Mouse (Mus musculus) frontal cortex, adult (tissue): Measurements from ENCODE around the gene Kcnk4.
A peak's percentile ranks its signal among the peaks of the same experiment; 100 is the strongest.

ENCODE experiments used
- ATAC-seq: cut with Nextera tagmentation; 2 replicates; pipeline ENCODE4 v1.9.2; 2017; ENCODE audit warnings: mild to moderate bottlenecking, moderate library complexity, mixed read lengths; ENCODE audit not compliant: low TSS enrichment

The Kcnk4 gene

DNA sequence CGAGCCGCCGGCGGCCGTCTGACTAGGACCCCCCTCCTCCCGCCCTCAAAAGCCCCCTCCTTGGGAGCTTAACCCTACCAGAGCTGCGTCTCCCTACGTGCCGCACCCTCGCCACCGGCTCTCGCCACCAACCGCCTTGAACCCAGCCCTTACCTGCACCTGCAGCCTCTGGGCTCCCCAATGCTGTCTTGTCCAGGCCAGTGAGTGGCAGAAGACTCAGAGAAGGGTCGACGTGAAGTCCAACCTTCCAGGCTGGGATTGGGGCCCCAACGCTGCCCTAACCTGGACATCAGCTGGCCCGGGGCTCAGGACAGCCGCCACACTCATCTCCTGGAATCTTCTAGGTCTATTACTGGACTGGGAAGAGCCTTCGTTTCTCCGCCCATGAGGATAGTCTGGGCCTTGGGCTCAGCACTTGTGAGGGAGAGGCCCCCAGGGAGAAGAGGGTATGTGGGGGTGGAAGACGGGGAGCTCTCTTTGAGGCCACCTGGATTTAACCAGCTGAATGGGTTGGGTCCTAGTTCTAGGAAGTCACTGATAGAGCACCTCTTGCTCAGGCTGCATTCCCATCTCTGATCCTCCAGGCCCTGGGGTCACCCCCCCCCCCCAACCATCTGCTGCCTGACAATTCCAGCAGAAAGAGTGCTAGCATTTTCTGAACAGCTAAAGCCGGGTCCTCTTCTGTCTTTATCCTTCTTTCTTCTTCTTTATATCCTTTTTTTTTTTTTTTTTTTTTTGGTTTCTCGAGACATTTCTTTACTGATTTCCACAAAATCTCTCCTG, at the start of gene Kcnk4:
Gene Kcnk4 (minus strand): TSS at position 321 of the 783 bp plus-strand sequence.
- ATAC-seq = 0 out of 2 replicates have a peak, but pooled peaks have one; percentile 3

DNA sequence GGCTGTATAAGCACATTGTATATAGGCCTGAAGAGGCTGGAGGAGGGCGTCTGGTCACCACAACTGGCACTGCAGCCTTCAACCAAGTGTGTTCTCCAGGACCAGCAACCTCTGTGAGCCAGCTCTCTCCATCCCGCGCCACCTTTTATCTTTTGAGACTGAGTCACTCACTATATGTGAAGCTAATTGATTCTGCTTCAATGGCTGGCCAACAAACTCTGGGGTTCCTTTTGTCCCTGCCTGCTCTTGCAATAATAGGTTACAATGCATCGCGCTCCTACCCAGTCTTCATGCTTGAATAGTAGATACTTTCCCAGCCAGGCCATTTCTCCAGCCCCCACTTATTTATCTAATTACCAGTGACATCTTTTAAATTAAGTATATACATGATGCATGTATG, 49.3 kb upstream of the Kcnk4 start:
- ATAC-seq = no peak

DNA sequence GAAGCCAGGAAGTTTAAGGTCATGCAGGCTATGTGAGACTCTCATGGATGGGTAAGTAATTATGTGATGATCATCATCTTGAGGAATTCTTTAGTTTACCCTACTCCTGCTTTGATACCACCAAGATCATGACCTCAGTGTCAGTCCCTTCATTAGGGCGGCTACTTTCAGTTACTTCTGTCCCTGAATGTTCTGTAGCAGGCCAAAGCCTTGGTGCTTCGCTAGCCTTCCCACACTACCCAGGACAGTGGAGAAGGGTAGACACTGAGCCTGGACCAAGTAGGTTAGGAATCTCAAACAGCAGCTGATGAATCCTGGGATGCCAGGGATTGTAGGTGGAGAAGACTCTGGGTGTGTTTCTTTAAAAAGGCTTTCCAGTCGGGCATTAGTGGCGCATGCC, 47.1 kb upstream of the Kcnk4 start:
- ATAC-seq = no peak

DNA sequence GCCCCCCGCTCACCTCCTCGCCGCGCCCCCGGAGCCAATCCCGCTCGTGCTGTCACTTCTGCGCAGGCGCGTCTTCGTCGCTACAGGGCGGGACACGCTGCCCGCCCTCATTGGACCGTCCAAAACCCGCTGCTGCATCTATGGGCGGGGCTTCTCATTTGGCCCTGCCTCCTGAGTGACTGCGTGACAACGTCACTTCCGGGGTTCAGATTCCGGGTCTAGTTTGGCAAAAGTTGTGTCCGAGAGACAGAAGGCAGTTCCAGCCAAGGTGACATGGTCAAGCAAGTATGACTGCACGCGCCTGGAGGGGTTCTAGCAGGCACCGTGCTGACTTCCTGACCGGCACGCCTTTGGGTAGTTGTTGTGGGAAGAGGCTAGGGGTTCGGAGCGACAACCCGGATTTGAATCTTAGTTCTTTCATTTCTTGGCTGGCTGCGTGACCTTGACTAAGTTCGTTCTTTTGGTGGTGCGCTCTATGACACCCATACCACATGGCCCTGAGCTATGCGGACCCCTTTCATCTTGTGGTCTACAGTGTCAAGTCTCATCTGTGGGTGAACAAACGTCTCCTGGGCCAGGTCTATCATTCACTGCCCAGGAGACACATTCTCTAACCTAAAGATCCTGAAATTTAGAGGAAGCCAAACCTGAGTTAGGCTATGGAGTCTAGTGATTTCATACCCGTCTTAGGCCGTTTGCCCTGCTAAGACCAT, 46.2 kb upstream of the Kcnk4 start, which contains the start of gene Fkbp2:
Gene Fkbp2 (minus strand): TSS at position 121 of the 713 bp plus-strand sequence.
- peak; percentile 63 for ATAC-seq

DNA sequence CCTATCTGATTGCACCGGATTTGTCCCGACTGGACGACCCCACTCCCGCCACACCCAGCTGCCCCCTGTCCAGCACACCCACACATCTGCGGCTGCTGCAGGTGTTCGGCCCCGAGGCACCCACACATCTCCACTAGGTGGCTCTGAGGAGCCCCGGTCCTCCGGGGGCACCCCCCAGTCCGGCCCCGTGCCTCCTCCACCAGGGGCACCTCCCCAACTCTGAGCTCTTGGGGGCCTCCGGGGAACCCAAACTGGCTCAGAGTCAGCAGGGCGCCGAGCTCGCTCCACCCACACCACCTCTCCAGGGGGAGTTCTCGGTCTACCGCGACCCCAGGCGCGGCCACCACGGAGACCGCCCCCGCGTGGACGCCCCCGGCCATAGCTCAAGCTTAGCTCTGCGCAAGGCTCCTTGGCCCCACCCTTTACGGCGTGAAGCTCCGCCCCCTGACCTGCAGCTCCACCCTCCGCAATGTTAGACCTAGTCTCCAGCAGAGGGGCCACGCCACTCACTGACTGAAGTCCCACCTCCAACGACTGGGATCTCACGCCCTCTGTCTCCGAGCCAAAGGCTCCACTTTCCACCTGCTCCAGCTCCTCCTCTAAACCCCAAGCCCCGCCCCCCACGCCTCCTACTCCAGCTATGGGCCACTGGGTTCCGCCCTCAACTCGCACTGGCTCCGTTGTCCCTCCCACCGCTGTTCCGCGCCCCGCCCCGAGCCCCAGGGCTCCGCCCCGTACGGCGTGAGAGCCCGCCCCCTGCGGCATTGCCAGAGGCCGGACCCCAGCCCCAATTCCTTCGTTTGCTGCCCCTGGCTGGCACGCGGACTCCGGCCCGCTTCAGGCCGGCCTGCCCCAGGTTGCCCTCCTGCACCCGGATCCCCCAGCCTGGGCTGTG, 45.4 kb upstream of the Kcnk4 start:
- ATAC-seq = peak; percentile 79

DNA sequence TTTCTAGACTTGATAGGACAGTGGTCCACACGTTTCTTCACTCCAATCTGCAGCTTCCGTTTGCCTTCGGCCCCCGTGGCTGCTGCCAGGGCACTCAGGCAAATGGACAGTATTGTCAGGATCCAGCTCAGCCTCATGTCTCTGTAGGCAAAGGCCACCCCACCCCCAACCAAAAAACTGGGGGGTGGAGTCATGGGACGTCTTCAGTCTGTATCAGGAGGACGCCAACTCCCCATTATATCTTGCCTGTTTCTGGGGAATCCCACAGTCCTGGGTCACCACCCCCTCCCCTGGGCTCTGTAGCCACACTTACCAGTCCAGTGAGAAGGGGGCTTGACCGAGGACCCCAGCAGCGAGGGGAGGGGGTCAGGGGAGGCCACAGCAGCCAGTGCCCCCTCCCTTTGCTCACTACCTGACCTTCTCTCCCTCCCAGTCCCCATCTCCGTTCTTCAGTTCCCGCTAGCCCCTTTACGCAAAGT, 44.7 kb upstream of the Kcnk4 start:
- no peak for ATAC-seq

DNA sequence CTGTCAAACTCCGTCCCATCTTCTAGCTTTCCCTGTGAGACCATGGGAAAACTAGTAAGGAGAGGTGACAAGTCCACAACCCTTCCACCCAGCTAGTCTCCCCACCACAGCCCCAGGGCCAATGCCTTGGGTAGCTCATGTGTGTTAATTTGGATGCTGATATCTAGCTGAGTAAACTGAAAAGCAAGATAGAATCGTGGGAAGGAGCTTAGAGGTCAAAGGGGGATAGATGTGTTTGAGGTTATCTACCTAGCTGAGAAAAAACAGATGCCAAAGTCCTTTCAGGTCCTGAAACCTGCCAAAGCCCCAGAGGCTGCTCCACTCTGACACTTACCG, 44.3 kb upstream of the Kcnk4 start:
- no peak for ATAC-seq

DNA sequence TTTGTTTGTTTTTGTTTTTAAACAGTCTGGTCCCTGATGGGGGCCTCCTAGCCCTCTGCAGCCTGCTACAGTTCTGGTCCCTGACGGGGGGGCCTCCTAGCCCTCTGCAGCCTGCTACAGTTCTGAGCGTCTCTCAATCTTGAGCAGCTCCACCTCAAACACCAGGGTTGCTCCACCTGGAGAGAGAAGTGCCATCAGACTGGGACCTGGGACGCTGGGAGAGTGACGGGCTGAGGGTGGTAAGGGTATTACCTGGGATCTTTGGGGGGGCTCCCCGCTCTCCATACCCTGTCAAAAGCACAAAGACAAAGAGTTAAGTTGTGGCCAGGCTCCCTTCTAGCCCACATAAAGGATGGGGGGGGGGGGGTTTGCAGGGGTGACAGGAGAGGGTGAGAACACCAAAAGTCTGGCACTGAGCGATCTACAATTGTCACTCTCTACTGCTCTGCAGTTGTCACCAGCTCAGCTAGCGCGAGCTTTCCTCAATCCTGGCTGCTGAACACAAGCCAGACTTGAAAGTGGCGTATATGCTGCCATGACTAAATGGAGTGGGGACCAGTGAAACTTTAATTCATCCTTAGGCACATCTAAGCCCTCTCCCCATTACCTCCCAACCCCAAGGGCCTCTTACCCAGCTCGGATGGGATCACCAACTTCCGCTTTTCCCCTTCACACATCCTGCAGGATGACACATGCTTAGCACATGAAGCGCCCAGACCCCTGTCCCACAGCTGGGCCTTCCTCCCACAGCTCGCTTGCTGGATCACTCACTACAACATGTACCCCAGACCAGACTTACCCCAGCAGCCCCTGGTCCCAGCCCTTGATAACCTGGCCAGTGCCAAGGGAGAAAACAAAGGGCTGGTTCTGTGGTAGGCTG, 43.7 kb upstream of the Kcnk4 start:
- no peak for ATAC-seq

DNA sequence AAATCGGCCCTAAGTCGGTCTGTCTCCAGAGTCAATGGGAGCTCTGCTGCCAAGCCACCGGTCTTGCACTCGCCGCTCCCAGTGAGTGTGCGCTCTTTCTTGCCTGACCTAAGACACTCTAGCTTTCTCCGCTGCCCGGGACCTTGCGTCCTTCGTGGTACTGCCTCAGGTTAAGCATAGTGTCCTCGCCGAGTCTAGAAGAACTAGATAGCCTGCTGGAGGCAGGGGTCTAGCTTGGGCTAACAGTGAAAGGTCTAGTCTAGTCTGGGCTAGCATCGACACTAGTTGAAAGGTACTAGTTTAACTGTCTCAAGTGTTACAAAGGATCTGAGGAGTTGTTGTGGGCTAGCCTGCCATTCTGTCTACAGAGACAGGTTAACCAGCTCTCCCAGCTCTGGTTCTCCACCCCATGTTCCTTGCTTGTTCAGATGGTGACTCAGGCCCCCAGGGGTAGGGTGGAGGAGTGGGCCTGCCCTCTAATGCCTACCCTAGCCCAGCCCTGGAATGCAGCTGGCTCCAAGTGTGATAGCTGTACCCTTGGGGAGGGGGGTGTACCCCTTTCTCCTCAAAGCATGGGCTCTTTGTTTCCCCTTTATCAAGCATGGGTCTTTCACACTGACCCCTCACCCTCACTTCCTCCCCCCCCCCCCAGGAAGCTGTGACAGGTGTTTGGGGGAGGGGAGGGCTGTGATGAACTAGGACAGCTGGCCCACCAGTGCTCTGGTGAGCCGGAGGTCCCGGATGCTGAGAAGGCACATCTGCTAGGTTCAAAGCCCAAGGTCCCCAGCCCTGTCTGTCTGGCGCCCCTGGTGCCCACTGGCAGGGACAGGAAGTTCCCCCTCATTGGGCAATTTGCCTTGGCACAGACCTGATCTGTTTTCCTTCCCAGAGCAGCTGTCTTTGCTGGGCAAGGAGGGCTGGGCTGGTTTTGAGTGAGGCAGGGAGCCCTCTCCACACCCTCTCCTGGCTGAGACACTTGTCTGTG, 41.5 kb upstream of the Kcnk4 start, which contains the start of gene Plcb3:
Gene Plcb3 (minus strand): TSS at position 934 of the 985 bp plus-strand sequence.
- no peak for ATAC-seq

DNA sequence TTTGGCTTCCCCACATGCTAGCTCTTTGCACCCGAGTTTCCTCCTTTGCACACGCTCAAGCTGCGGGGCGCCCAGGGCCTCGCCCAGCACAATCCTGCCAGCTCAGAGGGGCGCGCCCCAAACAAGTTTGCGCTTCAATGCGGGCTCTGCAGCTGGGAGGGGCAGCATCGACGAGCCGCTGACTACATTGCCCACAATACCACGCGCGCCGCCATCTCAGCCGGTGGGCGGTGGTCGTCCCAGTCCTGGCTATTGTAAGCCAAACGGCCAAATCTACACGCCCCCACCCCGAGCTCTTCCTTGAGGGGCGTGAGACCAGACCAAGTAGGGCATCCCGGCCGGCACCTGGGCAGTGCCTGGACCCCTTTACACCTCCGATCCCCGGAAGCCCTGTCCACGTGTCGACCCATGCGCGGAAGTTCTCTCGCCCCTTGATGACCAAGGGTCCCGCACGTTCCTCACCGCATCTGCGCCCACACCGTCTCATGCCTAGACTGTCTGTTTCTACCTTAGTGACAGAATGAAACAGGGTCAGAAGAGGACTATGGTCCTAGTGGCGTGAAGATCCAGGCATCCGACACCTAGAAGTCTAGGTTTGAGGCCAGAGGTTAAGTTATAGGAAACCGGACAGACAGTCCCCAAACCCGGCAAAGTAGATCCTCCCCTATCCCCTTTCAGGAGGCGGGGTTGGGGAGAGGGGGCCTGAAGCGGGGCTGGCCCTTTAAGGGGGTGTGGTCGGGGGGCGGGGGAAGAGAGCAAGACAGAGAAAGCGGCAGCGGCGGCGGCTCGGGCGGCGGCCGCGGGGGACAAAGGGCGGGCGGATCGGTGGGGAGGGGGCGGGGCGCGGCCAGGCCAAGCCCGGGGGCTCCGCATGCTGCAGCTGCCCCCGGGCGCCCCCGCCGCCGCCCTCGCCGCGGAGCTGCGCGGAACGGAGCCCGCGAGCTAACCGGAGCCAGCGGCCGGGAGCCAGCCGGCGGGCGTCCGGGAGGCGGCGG, 40.2 kb upstream of the Kcnk4 start, which contains the start of gene Ppp1r14b:
Gene Ppp1r14b (plus strand): TSS at position 758 of the 995 bp plus-strand sequence.
- peak; percentile 42; the same call in 1 of the 2 replicates for ATAC-seq

DNA sequence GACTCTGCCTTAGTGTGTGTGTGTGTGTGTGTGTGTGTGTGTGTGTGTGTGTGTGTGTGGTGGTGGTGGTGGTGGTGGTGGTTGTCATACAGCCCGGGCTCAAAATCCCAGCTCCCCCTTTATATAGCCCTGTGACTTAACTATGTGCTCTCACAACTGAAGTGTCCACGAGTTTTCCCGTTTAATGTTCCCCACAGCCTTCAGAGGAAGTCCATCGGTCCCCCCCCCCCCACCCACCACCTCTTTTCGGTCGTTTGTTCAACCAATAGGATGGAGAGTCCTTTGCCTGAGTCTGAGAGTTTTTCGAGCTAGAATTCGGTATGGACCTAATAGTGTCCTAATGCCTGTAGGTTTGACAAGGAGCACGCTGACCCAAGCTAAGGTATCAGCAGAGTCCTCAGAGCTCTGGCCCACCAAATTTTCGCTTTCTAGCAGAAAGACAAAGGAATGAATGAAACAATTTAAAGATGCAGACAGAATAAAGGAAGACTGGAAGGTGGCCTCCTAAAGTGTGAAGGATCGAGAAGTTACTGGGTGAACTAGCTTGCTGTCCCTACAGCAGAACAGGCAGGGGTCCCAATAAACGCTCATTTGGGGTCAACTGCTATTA, 39.4 kb upstream of the Kcnk4 start:
- ATAC-seq = no peak

DNA sequence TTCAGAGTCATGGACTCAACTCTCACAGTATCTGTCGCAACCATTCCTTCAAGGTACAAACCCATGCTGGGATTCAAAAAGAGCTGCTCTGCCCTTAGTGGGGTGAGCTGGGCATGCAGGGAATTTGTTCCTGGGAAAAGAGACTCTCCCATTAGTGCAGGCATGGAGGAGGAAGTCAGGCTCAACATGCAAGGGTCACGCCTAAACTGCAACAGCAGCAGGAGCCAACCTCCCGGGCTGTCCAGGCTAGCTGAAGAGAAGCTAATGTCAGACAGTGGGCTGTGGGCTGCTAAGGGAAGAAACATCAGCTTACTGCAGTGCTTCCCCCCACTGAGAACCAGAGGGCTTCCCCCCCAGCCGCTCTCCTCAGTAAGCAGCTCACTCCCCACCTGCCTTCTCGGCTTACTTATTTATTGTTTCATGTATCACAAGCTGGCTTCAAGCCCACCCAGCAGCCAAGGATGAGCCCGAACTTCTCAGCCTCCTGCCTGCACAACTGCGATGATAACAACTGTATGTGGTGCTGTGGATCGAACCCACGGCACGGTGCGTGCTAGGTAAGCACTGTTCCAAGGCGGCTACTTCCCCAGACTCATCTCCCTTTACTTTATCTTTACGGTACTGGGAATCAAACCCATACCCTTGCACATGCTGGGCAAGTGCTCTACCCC, 38.1 kb upstream of the Kcnk4 start:
- ATAC-seq = no peak

DNA sequence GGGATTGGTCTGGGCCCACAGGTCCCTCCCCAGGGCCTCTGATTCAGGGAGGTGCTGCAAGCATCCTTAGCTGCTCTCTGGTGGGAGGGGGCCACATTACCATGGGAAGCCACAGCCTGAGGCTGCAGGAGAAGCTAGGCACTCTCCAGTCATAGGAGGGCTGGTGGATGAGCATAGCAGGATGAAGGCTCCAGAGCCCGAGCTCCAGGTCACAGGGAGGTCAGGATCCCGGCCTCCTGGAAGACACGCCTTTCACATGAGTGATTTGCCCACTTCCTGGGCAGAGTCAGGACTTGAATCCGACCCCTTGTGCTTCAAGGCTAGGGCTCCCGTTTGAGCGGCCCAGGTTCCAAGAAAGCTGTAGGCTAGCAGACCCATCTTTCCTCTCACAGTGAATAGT, 37.3 kb upstream of the Kcnk4 start:
- ATAC-seq = no peak

DNA sequence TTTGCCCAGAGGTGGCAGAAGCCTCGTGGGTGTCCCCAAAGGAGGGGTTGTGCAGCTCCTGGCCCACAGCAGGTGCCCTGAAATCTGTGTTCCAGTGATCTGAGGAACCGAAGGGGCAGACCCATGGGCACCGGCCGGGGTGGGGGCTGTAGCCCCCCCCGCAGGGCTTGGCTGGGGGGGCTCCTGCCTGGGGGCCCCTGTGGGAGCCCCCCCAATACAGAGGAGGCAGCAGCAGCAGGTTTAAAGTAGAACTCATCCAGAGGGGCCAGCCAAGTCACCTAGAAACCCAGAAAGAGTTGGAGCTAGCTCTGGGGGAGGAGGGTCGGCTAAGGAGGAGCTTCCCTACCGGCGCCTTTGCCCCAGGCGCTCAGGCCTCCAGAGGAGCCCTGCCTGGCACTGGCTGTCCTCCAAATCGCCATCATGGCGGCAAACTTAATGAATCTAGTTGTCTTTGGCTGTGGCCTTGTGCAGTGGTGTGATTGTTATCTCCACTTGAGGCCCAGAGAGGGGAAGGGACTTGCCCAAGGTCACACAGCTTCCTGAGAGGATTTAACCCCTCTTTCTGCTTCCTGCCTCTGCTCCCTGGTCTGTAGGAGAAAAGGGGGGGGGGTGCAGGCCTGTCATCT, 36.3 kb upstream of the Kcnk4 start:
- ATAC-seq = no peak

DNA sequence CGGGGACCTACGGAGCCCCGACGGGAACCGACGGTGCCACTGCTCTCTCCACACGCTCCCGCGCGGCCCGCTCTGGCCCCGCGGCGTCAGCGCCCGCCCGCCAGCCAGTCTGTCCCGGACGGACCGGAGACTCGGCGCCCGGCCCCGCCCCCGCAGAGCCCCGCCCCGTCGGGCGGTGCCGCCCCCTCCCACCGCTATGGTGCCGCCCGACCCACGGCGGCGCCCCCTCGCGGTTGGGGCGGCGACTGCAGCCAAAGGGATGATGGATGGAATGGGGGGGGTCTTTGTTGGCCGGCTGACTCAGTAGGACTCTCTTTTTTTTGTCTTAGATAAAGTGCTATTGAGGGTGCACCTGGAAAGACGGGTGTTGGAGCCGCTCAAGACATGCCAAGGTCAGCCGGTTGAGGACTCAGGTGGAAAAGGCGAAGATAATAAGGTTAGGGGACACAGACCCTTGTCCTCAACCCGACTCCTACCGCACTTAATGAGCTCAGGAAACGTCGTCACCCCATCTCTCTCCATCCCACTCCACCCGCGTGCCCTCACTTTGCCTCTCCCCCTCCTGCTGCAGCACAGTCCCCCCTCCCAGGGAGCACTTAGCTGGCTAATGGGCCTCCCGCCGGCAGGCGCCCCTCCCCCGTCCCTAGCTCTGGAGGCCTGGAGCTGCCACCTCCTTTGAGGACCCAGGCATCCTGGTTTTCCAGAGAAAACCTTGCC, 35.5 kb upstream of the Kcnk4 start:
- no peak for ATAC-seq

DNA sequence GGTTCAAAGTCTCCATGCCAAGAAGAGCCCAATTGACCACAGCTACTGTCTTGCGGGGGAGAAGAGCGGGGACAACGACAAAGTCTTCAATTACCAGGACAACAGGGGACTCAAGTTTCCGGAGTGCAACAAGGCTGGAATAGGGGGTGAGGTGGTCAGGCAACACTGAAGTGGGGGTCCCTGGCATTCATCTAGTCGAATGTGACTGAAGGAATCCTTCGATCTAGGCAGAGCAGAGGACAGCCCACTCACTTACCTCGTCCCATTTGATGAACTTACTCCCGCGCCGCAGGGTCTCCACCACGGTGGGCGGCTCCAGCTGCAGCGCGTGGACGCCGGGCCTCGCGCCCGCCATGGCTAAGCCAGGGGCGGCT, 35.0 kb upstream of the Kcnk4 start:
- no peak for ATAC-seq
